Mouse (Mus musculus) c-Kit-negative CD71-positive TER-119-positive erythroid progenitor cells, embryonic 14.5 days (primary cell): ENCODE measurements around the gene Calcoco1.
"Not testable (repeated sequence)": the region's sequence is repeated elsewhere in the genome, so short reads cannot be mapped to it uniquely, and the experiment has no call there.

Source experiments
- DNase-seq: peaks from one replicate; pipeline ENCODE4 v3.0.0-alpha.2; 2013; ENCODE audit warnings: low read depth, low spot score

Gene Calcoco1

GRCm38 (mm10) chr15:102692321-102692804 is 29.6 kb downstream of the Calcoco1 start:
- no peak for DNase-seq

DNA sequence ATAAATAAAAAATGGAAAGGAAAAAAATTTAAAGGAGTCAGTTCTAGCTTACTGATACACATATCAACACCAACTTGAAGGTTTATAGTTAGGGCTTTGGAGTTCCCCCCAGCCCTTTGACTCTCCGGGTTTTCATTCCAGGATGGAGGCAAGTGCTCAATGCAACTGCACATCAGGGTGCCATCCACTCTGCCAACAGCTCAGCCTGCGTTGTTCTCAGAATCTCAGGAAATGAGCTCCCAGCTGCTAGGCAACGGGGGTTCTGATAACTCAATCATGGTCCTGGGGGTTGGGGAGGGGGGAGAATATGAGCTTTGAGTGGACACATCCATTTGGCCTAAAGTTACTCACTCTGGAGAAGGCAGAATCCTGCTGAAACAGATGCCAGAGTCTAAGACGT is 36.2 kb downstream of the Calcoco1 start:
- no peak for DNase-seq

- DNase-seq = no peak
Measured at GRCm38 (mm10) chr15:102683670-102684069, 38.3 kb downstream of the Calcoco1 start.

GRCm38 (mm10) chr15:102676345-102676744 is 45.6 kb downstream of the Calcoco1 start:
- no peak for DNase-seq

- DNase-seq = no peak
Measured at GRCm38 (mm10) chr15:102673548-102673947, 48.4 kb downstream of the Calcoco1 start.

- no peak for DNase-seq
Measured at GRCm38 (mm10) chr15:102672215-102673071, 49.5 kb downstream of the Calcoco1 start, which contains the start of gene Atp5g2. Gene Atp5g2, minus strand, starts transcription at chr15:102672352.

DNA sequence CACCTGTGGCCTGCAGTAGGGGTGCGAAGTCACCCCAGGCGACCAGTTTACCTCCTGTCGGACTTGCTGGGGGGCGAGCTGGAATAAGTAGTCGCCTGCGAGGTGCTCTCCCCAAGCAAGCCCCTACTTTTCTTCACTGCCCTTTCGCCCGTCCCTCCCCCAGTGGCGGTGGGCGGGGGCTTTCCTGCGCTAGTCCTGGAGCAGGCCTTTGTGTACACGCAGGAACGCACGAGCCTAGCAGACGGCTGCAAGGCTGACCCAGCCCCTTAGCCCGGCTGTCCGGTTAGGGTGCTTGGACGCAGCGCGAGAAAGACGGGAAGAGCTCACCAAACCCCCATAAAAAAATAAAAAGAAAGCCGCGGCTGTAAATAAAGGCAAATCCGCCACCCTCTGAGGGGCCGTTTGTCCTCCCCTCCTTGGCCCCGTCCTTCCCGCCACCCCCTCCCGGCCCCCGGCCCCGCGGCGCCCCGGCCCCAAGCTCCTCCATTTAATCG is 50.2 kb downstream of the Calcoco1 start:
- DNase-seq = no peak

DNA sequence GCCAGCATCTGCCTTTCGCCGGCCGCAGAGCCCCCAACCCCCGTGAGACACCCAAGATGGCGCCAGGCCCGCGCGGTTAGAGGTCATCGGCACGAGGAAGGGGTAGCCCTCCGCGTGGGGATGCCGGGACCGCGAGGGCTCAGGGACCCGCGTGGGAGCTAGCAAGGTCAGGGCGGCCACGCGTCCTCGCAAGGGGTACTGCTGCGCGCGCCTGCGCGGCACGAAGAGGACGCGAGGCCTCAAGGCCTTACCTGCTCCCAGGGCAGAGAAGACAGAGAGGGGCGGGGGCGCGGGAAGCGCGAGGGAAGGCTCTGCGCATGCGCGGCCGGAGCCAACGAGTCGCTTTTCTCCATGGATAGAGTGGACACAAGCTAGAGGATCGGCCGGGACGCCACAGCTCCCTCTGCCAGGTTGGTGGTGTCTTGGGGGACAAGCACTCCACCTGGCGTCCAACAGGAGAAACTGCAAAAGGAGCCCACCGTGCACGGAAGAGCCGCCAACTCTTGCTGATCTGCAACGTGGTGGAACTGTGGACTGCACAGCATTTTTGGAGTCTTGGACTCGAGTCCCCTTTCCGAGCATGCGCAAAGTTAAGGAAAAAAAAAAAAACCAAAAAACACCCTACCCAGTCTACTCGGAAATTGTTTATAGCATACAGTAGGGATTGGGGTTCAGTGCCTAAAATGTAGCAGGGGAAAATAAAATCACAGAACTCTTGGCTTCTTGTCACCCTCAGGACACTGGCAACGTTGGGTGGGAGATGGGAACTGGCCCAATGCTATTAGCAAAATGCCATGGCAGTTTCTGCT is 51.0 kb downstream of the Calcoco1 start:
- peak; percentile 90 for DNase-seq

GRCm38 (mm10) chr15:102670281-102670680 is 51.7 kb downstream of the Calcoco1 start:
- DNase-seq = peak; percentile 3

DNA sequence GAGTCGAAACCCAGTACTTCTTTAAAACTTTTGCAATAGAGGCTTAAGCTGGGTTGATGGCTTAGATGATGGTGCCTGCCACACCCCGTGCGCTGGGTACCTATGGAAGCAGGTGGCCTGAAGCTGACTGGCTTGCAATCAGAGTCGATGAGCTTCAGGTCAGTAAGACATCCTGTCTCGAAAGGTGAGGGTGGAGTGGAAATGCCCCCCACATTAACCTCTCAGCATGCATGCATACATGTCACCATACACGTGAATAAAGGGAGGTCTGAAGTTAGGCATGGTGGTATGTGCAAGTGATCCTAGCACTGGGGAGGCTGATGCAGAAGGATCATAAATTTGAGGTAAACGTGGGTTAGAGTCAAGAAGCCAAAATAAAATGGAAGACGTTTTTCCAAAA is 52.4 kb downstream of the Calcoco1 start:
- DNase-seq = no peak

DNA sequence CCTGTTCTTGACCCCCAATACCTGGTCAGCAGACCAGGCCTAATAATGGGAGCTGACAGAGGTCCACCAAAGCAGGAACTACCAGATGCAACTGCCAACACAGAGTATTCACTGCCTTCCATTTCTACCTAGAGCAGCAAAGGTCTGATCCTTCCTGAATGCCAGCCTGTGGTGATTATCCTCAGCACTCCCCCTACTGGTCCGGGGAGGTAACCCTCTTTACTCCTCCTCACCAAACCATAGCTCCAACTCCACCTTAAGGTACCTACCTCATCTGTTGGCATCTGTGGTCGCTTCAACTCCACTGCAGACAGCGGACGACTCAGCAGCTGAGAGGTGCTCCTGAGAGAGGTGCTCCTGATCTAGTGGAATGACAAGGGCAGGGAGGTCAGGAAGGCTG is 56.5 kb downstream of the Calcoco1 start:
- peak; percentile 12 for DNase-seq

GRCm38 (mm10) chr15:102663825-102664224 is 58.2 kb downstream of the Calcoco1 start:
- no peak for DNase-seq

DNA sequence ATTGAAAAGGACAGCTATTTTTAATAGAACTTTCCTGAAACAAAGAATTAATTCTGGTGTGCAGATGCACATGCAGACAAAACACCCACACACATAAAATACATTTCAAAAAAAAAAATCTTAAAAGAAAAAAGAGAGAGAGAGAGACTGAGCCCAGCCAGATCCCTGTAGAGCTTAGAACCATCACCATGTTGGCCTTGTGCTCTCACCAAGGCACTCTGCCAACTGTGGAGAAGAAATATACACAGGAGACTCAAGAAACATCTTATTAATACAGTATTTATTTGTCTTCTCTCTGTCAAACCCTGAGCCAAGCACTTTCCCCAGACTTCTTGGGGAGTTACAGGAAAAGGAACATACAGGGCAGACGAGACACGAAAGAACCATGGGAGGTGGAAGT is 59.4 kb downstream of the Calcoco1 start:
- not testable (repeated sequence) for DNase-seq

GRCm38 (mm10) chr15:102657926-102658381 is 64.0 kb downstream of the Calcoco1 start:
- no peak for DNase-seq
